Mouse (Mus musculus) liver, embryonic 15.5 days (tissue): ENCODE measurements around the gene Rreb1. TPM values are rescaled to one million over a fixed set of nuclear protein-coding genes. Genes with fewer than 3 reads are reported as not detected.

Experiments
- ATAC-seq: fragments of 200-750 bp; cut with Nextera tagmentation; 2 replicates; pipeline ENCODE4 v1.8.0; 2017; ENCODE audit warnings: moderate number of reproducible peaks, mild to moderate bottlenecking, moderate library complexity; ENCODE audit not compliant: insufficient read depth
- H3K27ac ChIP-seq: fragments of 300-500 bp; sonication (generic); replicated peaks from 2 replicates; pipeline ENCODE4 v1.5.1; 2015; ENCODE audit warnings: mild to moderate bottlenecking, inconsistent platforms
- H3K27me3 ChIP-seq: fragments of 300-500 bp; sonication (generic); 2 replicates; pipeline ENCODE4 v1.6.1; 2015; ENCODE audit warnings: mild to moderate bottlenecking, inconsistent platforms
- H3K36me3 ChIP-seq: fragments of 300-500 bp; sonication (generic); replicated peaks from 2 replicates; pipeline ENCODE4 v1.6.1; 2015; ENCODE audit warnings: moderate library complexity, mild to moderate bottlenecking, inconsistent platforms
- H3K4me1 ChIP-seq: fragments of 300-500 bp; sonication (generic); replicated peaks from 2 replicates; pipeline ENCODE4 v1.6.1; 2015; ENCODE audit warnings: inconsistent platforms
- H3K4me2 ChIP-seq: fragments of 300-500 bp; sonication (generic); 2 replicates; pipeline ENCODE4 v1.6.1; 2015; ENCODE audit warnings: moderate library complexity, mild to moderate bottlenecking, inconsistent platforms
- H3K4me3 ChIP-seq: fragments of 300-500 bp; sonication (generic); replicated peaks from 2 replicates; pipeline ENCODE4 v1.5.1; 2015; ENCODE audit warnings: mild to moderate bottlenecking, inconsistent platforms
- H3K9ac ChIP-seq: fragments of 300-500 bp; sonication (generic); 2 replicates; pipeline ENCODE4 v1.6.1; 2015; ENCODE audit warnings: moderate library complexity, mild to moderate bottlenecking, inconsistent platforms
- H3K9me3 ChIP-seq: fragments of 300-500 bp; sonication (generic); replicated peaks from 2 replicates; pipeline ENCODE4 v1.6.1; 2016; ENCODE audit warnings: inconsistent platforms
- WGBS: fragments of 180-500 bp; shearing (Covaris S2); methylation state at CpG from one replicate; pipeline ENCODE4 v1.1.7; 2015; ENCODE audit warnings: mixed read lengths; ENCODE audit not compliant: insufficient replicate concordance; 5-methylcytosine and 5-hydroxymethylcytosine counted together
- polyA plus RNA-seq: library from polyadenylated mRNA; unstranded; fragments of >200 nt; fragmentation: Nextera tagmentation; extraction: Ambion mirVana; gene quantifications from 2 replicates; pipeline ENCODE4 v1.2.1, GENCODE M21; 2015

Gene Rreb1
- polyA plus RNA-seq, 1 experiment from 2014 or later = 5.4 TPM

DNA sequence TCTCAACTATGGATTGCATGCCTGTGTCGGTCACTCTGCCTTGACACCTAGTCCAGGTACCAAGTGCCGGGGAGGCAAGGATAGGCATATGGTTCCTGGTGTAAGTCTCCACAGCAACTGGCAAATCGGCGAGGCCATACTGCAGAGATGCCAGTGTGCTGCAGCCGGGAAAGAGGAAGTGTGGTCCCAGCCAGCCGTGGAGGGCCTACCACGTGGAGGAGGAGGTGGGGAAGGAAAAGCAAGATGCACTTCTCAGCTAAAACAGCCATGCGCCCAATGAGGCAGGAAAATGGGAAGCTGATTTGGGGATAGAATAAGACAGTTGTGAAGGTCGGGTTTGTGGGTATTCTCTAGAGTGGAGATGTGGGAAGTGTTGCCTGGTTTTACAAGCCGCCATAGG is 65.6 kb downstream of the Rreb1 start:
- Histone ChIP-seq H3K36me3 (0 out of 2 replicates have a peak, but pooled peaks cover 4% of the 10 kb centered on the region), H3K27ac (peak overlapping the region; percentile 19; the same call in 1 of the 2 replicates), H3K9ac (no peak overlapping the region), H3K9me3 (no peaks in the 10 kb centered on the region), H3K4me2 (peak overlapping the region; percentile 3; the same call in 1 of the 2 replicates), H3K4me1 (peaks cover 66% of the 10 kb centered on the region), H3K4me3 (no peak overlapping the region), H3K27me3 (no peaks in the 10 kb centered on the region)
- 30% methylated on average over 10 of the region's 10 CpGs for WGBS
- ATAC-seq = no peak

DNA sequence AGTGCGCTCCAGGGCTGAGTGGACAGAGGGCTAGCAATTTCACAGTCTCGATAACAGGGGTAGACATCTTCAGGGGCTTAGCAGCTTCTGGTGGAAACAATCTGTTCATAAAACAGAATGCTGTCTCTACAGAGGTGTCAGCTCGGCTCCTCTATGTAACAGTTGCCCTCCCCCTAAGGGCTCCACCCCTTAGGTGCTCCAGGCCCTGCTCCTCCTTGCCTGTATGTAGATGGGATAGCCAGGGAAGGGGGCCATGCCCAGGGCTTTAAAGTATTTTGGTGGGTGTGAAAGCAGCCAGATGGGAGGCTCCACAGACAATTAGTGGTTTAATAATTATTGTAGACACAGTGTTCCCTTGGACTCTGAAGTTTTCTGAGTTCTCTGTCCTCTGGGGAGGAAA is 67.0 kb downstream of the Rreb1 start:
- ATAC-seq = no peak
- H3K4me2 ChIP-seq = no peak overlapping the region
- 0 out of 2 replicates have a peak, but pooled peaks cover 4% of the 10 kb centered on the region for H3K36me3 ChIP-seq

DNA sequence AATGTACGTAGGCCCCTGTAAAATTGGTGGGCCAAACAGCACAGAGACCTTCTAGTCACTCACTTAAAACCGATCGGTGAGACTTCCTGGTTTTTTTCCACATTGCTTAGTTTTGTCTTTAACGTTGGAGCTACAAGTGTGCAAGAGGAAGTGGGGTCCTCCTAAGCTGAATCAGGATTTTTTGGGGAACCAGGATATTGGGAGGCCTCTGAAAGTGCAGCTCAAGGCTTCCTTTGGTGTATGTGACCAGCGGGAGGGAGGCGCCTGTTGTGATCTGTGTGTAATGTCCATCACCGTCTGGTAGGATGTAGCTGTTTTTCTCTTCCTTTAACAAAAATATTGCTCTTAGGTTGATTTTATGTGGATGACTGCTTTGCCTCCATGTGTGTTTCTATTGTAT is 67.4 kb downstream of the Rreb1 start:
- 0 out of 2 replicates have a peak, but pooled peaks cover 4% of the 10 kb centered on the region for H3K36me3 ChIP-seq
- peak overlapping the region; percentile 45; the same call in 1 of the 2 replicates for H3K27ac ChIP-seq
- peak overlapping the region; percentile 15; the same call in 1 of the 2 replicates for H3K9ac ChIP-seq
- no peak overlapping the region; the same call in 1 of the 2 replicates for H3K4me2 ChIP-seq
- 44% methylated on average over 7 of the region's 7 CpGs for WGBS
- H3K9me3 ChIP-seq = no peaks in the 10 kb centered on the region
- H3K4me1 ChIP-seq = peaks cover 63% of the 10 kb centered on the region
- H3K27me3 ChIP-seq = no peaks in the 10 kb centered on the region
- ATAC-seq = no peak
- no peak overlapping the region for H3K4me3 ChIP-seq

More for the DNA sequence above, 67.0 kb downstream of the Rreb1 start:
- Histone ChIP-seq H3K4me1 (peaks cover 64% of the 10 kb centered on the region), H3K9me3 (no peaks in the 10 kb centered on the region), H3K27me3 (no peaks in the 10 kb centered on the region), H3K9ac (0 out of 2 replicates have a peak overlapping the region, but pooled peaks have one; percentile 15), H3K27ac (peak overlapping the region; percentile 45; the same call in 1 of the 2 replicates), H3K4me3 (no peak overlapping the region)
- WGBS = 52% methylated on average over 3 of the region's 3 CpGs

DNA sequence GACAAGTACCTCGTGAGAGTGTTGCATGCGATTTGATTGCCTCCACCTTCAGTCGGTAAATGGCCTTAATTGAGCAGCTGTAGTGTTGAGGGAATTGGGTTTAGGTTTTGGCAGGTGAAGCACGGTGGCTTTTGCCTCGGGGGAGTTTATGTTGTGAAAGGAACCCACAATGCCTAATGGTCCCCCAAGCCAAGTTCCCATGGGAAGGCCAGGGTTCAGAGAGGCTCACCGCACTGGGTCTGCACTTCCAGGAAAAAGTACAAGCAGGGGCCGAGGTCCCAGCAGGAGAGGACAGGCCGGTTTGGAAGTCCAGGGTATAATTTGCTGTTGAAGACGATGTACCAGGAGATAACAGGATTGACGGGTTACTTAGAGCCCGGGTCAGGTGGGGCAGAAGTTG is 68.3 kb downstream of the Rreb1 start:
- ATAC-seq = no peak
- 69% methylated on average over 11 of the region's 11 CpGs for WGBS
- H3K9me3 ChIP-seq = no peaks in the 10 kb centered on the region
- H3K4me2 ChIP-seq = no peak overlapping the region
- no peak overlapping the region for H3K4me3 ChIP-seq
- 0 out of 2 replicates have a peak, but pooled peaks cover 4% of the 10 kb centered on the region for H3K36me3 ChIP-seq
- no peak overlapping the region for H3K9ac ChIP-seq
- H3K4me1 ChIP-seq = peaks cover 64% of the 10 kb centered on the region
- no peaks in the 10 kb centered on the region for H3K27me3 ChIP-seq
- H3K27ac ChIP-seq = no peak overlapping the region; the same call in 1 of the 2 replicates

DNA sequence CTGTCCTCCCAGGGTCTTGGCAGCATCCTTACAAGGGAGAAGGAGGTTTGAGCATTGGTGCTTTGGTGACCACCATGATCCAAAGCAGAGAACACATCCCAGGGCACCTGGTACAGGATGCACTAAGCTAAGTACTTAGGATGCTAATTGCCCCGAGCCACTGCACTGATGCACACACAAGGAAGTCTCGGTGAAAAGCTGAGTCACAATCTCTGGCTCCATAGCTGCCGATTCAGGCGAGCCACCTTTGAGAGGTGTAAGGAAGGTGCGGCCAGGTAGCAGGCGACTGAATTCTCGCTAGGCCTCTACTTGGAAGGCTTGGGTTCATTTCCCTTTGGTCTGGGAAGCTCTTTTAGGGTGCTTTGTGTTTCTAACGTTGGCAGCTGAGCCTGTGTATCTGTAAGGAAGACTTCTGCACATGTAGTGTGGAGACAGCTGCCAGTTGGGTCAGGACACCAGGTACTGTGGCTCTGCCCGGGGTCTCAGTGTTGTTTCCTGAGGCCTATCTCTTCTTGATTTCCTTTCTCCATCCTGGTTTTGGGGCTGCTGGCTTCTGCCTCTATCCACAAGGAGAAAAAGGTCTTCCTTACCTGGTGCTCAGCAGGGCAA is 68.9 kb downstream of the Rreb1 start:
- 56% methylated on average over 9 of the region's 9 CpGs for WGBS
- Histone ChIP-seq H3K4me2 (no peak overlapping the region), H3K4me3 (no peak overlapping the region), H3K36me3 (0 out of 2 replicates have a peak, but pooled peaks cover 4% of the 10 kb centered on the region), H3K9me3 (no peaks in the 10 kb centered on the region), H3K27me3 (no peaks in the 10 kb centered on the region), H3K9ac (no peak overlapping the region), H3K4me1 (peaks cover 65% of the 10 kb centered on the region), H3K27ac (peak overlapping the region; percentile 24; the same call in 1 of the 2 replicates)
- ATAC-seq = no peak

DNA sequence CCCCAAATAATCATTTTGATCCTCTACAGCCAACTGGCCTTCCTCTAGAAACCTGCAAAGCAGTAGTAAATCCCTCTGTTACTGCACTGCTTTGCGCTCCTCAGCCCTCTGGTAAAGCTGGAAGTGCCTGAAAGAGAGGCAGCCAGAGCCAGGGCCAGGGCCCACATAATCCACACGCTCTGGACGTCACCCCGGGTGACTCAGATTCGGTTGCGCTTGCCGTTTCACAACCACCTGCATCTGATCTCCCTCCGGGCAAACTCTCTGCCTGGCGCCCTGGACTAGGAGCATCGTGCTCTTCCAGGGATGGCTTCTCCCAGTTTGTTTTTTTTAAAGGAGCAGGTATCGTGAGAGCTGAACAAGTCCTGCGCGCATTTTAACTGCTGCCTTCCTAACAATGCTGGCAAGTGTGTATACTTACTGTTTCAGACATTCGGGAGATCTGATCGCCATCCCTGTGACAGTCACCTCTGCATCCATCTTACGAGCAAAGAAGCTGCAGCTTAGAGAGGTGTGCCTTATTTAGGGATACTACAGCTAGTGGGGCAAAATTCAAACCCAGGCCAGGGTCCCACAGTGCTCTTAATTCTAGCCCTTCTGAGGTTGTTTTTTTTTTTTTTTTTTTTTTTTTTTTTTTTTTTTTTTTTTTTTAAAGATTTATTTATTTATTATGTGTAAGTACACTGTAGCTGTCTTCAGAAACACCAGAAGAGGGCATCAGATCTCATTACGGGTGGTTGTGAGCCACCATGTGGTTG is 69.6 kb downstream of the Rreb1 start:
- ATAC-seq = no peak; the same call in 1 of the 2 replicates
- H3K9me3 ChIP-seq = no peaks in the 10 kb centered on the region
- no peak overlapping the region for H3K9ac ChIP-seq
- WGBS = 76% methylated on average over 17 of the region's 17 CpGs
- H3K27me3 ChIP-seq = no peaks in the 10 kb centered on the region
- H3K27ac ChIP-seq = peak overlapping the region; percentile 24; the same call in 1 of the 2 replicates
- H3K36me3 ChIP-seq = 0 out of 2 replicates have a peak, but pooled peaks cover 4% of the 10 kb centered on the region
- H3K4me1 ChIP-seq = peaks cover 72% of the 10 kb centered on the region
- no peak overlapping the region for H3K4me2 ChIP-seq
- no peak overlapping the region for H3K4me3 ChIP-seq

DNA sequence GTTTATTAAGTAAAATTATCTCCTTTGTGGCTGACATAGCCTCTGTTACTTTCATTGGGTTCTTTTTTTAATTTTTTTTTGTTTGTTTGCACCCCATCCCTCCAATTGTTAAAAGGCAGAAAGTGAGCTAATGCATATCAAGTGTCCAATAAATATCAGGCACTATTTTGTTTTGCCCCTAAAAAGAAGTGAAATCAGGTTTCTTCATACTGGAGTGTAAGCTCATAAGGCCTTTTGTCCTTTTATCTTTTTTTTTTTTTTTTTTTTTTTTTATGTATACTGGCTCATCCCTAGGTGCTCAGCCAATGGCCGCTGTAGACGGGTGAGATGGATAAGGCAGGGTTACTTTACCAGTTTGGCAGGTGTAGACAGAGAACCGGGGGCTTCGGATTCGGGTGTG is 70.2 kb downstream of the Rreb1 start:
- ATAC-seq = no peak
- H3K27me3 ChIP-seq = no peaks in the 10 kb centered on the region
- no peak overlapping the region for H3K4me3 ChIP-seq
- H3K36me3 ChIP-seq = 0 out of 2 replicates have a peak, but pooled peaks cover 4% of the 10 kb centered on the region
- 83% methylated on average over 5 of the region's 5 CpGs for WGBS
- H3K27ac ChIP-seq = no peak overlapping the region
- no peak overlapping the region for H3K9ac ChIP-seq
- peaks cover 73% of the 10 kb centered on the region for H3K4me1 ChIP-seq
- H3K9me3 ChIP-seq = no peaks in the 10 kb centered on the region
- no peak overlapping the region for H3K4me2 ChIP-seq

DNA sequence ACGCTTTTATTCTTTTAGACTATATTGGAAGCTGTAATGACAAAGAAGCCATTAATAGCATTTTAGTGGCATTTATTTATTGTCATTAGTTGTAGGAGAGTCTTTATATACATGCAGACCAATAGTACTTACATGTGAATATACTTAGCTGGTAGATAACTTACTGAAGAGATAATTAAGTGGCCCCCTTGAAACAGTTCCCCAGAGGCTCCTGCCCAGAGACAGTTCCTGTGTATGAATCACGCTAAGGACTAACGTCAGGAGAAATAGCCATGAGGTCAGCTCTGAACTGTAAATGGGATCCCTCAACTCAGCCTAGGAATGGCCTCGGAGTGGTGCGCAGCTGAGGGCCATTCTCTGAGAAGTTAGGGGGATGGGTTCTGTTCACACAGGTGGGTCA is 73.4 kb downstream of the Rreb1 start:
- H3K9me3 ChIP-seq = no peaks in the 10 kb centered on the region
- no peaks in the 10 kb centered on the region for H3K27me3 ChIP-seq
- no peak overlapping the region for H3K4me2 ChIP-seq
- H3K27ac ChIP-seq = peak overlapping the region; percentile 63
- peaks cover 69% of the 10 kb centered on the region for H3K4me1 ChIP-seq
- WGBS = 54% methylated on average over 5 of the region's 5 CpGs
- no peak overlapping the region for H3K4me3 ChIP-seq
- H3K36me3 ChIP-seq = no peaks in the 10 kb centered on the region
- H3K9ac ChIP-seq = no peak overlapping the region
- ATAC-seq = no peak

DNA sequence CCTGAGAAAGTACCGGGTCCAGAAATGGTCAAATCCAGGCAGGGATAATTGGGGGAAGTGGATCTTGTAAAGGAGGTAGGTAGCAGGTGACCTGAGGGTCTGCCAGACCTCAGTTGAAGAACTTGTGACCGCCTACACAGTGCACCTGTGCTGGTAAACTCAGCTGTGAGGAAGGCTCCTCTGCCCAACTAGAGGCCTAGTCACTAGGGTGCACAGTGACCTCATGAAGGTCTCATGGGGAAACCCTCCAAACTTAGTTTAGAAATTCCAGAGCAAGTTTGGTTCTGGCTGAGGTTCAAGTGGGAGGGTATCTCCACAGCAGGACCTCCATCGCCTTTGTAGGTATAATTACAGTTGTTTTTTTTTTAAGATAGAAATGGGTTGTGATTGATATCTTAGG is 74.7 kb downstream of the Rreb1 start:
- peaks cover 67% of the 10 kb centered on the region for H3K4me1 ChIP-seq

DNA sequence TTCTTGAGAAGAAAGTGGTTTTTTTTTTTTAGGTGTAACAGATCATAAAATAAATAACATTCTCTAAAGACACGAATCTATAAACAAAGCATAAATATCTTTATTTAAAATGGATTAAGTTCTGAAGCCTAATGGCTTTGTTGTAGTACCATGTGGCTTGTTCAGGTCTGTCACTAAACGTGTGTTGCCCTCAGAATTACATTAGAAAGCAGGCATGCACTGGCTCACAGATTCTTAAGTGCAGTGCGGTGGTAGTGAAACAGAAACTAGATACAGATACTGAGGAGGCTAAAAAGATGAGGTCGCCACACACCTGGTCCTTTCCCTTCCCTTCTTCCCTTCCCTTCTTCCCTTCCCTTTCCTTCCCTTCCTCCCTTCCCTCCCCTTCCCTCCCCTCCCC is 75.2 kb downstream of the Rreb1 start:
- Histone ChIP-seq H3K4me1 (peaks cover 72% of the 10 kb centered on the region), H3K27me3 (no peaks in the 10 kb centered on the region), H3K9ac (no peak overlapping the region), H3K4me2 (peak overlapping the region; percentile 77), H3K4me3 (peak overlapping the region; percentile 30; the same call in 1 of the 2 replicates), H3K27ac (peak overlapping the region; percentile 63), H3K9me3 (no peaks in the 10 kb centered on the region), H3K36me3 (no peaks in the 10 kb centered on the region)
- no peak for ATAC-seq
- WGBS = 29% methylated on average over 4 of the region's 4 CpGs

More for the DNA sequence above, 74.7 kb downstream of the Rreb1 start:
- Histone ChIP-seq H3K27me3 (no peaks in the 10 kb centered on the region), H3K36me3 (no peaks in the 10 kb centered on the region), H3K4me3 (no peak overlapping the region), H3K27ac (peak overlapping the region; percentile 63), H3K9ac (no peak overlapping the region), H3K9me3 (no peaks in the 10 kb centered on the region), H3K4me2 (peak overlapping the region; percentile 77; the same call in 1 of the 2 replicates)
- no peak for ATAC-seq
- 56% methylated on average over 3 of the region's 3 CpGs for WGBS

DNA sequence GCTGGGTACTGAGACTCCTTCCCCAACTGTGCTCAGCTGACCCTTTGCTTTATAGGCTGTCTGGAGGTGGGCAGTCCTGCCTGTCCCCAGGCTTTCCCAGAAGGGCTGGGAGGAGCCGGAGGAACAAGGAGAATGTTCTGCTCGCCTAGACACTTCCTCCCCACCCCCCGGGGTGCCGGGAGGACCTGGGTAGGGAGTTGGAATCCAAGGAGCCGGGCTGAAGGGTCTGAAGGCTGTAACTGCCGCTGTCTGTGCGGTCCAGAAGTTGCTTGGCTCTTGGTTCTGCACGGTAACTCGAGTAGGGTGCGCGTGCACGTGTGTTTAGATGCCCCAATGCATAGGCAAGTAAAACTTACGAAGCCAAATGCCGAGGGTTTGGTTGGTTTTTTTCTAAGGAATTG is 75.8 kb downstream of the Rreb1 start:
- ATAC-seq = no peak
- Histone ChIP-seq H3K27ac (peak overlapping the region; percentile 78), H3K4me2 (peak overlapping the region; percentile 77), H3K9ac (peak overlapping the region; percentile 58), H3K36me3 (no peaks in the 10 kb centered on the region), H3K9me3 (no peaks in the 10 kb centered on the region), H3K4me3 (peak overlapping the region; percentile 51), H3K27me3 (no peaks in the 10 kb centered on the region), H3K4me1 (peaks cover 76% of the 10 kb centered on the region)
- WGBS = 3% methylated on average over 14 of the region's 14 CpGs
